Mouse (Mus musculus) MEL (cell line): ENCODE measurements around the gene Fbxo48. TPM values are rescaled to one million over a fixed set of nuclear protein-coding genes. Genes with fewer than 3 reads are reported as not detected.

Experiments used
- DNase-seq: peaks from one replicate; pipeline ENCODE4 v3.0.0; 2011; ENCODE audit warnings: low read depth, low spot score
- H3K27ac ChIP-seq: 2 replicates; pipeline ENCODE4 v1.5.1; 2012; ENCODE audit warnings: low read depth, mild to moderate bottlenecking, control low read depth, low read length, moderate library complexity; ENCODE audit not compliant: control insufficient read depth
- H3K27me3 ChIP-seq, 2 experiments: fragments of 150-350 bp in 1 of 2; sonication (generic) in 1 of 2; 2 replicates each; pipeline ENCODE4 v1.6.1; 2012; ENCODE audit warnings: low read length in 2 of 2, mild to moderate bottlenecking in 2 of 2, improper control_type of control experiment in 1 of 2, moderate library complexity in 1 of 2; ENCODE audit not compliant: insufficient read depth in 2 of 2, control insufficient read depth in 1 of 2
- H3K36me3 ChIP-seq, 2 experiments: 2 replicates each; pipeline ENCODE4 v1.6.1; 2012 to 2014; ENCODE audit warnings: low read length in 2 of 2, improper control_type of control experiment in 1 of 2, inconsistent platforms in 1 of 2, mild to moderate bottlenecking in 1 of 2; ENCODE audit not compliant: insufficient read depth in 2 of 2, control insufficient read depth in 1 of 2
- H3K4me1 ChIP-seq, 2 experiments: fragments of 150-350 bp in 1 of 2; sonication (generic) in 1 of 2; 2 replicates each; pipeline ENCODE4 v1.6.1; 2012; ENCODE audit warnings: low read length in 2 of 2, improper control_type of control experiment in 1 of 2, mild to moderate bottlenecking in 1 of 2; ENCODE audit not compliant: insufficient read depth in 2 of 2, control insufficient read depth in 1 of 2
- H3K4me3 ChIP-seq, 2 experiments: fragments of 150-350 bp in 1 of 2; sonication (generic) in 1 of 2; 2 replicates each; pipeline ENCODE4 v1.5.1; 2012; ENCODE audit warnings: low read depth in 2 of 2, low read length in 2 of 2, mild to moderate bottlenecking in 2 of 2, moderate library complexity in 2 of 2, control low read depth in 1 of 2, improper control_type of control experiment in 1 of 2; ENCODE audit not compliant: control insufficient read depth in 1 of 2, insufficient read depth in 1 of 2
- H3K79me2 ChIP-seq: 2 replicates; pipeline ENCODE4 v1.6.1; 2012; ENCODE audit warnings: mild to moderate bottlenecking, low read length, moderate library complexity; ENCODE audit not compliant: control insufficient read depth, poor library complexity, insufficient read depth
- H3K9ac ChIP-seq: 2 replicates; pipeline ENCODE4 v1.6.1; 2012; ENCODE audit warnings: low read depth, mild to moderate bottlenecking, control low read depth, low read length, moderate library complexity; ENCODE audit not compliant: control insufficient read depth, poor library complexity, severe bottlenecking
- H3K9me3 ChIP-seq: fragments of 150-350 bp; sonication (generic); replicated peaks from 2 replicates; pipeline ENCODE4 v1.6.1; 2012; ENCODE audit warnings: mild to moderate bottlenecking, low read length, improper control_type of control experiment, moderate library complexity; ENCODE audit not compliant: insufficient read depth
- BHLHE40 ChIP-seq: IDR thresholded peaks from 2 replicates; pipeline ENCODE4 v1.6.1; 2012; ENCODE audit warnings: low read depth, mild to moderate bottlenecking, inconsistent platforms, low read length, improper control_type of control experiment, borderline replicate concordance
- CTCF ChIP-seq, 3 experiments: IDR thresholded peaks in 2 of 3; conservative IDR thresholded peaks in 1 of 3; 2 replicates each; pipeline ENCODE4 v1.5.1; 2011 to 2012; ENCODE audit warnings: low read length in 3 of 3, low read depth in 2 of 3, mild to moderate bottlenecking in 2 of 3, improper control_type of control experiment in 1 of 3, inconsistent platforms in 1 of 3, mixed read lengths in 1 of 3, moderate library complexity in 1 of 3; ENCODE audit not compliant: control insufficient read depth in 1 of 3, insufficient read depth in 1 of 3, poor library complexity in 1 of 3, severe bottlenecking in 1 of 3
- ELF1 ChIP-seq: IDR thresholded peaks from 2 replicates; pipeline ENCODE4 v1.6.1; 2014; ENCODE audit warnings: low read depth, mild to moderate bottlenecking, inconsistent platforms, low read length, improper control_type of control experiment, moderate library complexity
- EP300 ChIP-seq, 2 experiments: IDR thresholded peaks; 2 replicates each; pipeline ENCODE4 v1.6.1; 2011; ENCODE audit warnings: improper control_type of control experiment in 2 of 2, low read length in 2 of 2, low read depth in 1 of 2, mild to moderate bottlenecking in 1 of 2
- ETS1 ChIP-seq: IDR thresholded peaks from 2 replicates; pipeline ENCODE4 v1.6.1; 2012; ENCODE audit warnings: low read depth, mild to moderate bottlenecking, inconsistent platforms, low read length, improper control_type of control experiment, moderate library complexity
- GATA1 ChIP-seq: IDR thresholded peaks from 2 replicates; pipeline ENCODE4 v1.6.1; 2011; ENCODE audit warnings: low read depth, low read length, improper control_type of control experiment
- HCFC1 ChIP-seq: IDR thresholded peaks from 2 replicates; pipeline ENCODE4 v1.6.1; 2012; ENCODE audit warnings: low read depth, mild to moderate bottlenecking, inconsistent platforms, low read length, improper control_type of control experiment, moderate library complexity
- JUND ChIP-seq: IDR thresholded peaks from 2 replicates; pipeline ENCODE4 v1.6.1; 2011; ENCODE audit warnings: low read depth, mild to moderate bottlenecking, improper control_type of control experiment, low read length
- KAT2A ChIP-seq: conservative IDR thresholded peaks from 2 replicates; pipeline ENCODE4 v1.6.1; 2012; ENCODE audit warnings: low read depth, low read length, improper control_type of control experiment, inconsistent platforms
- MAFK ChIP-seq: IDR thresholded peaks from 2 replicates; pipeline ENCODE4 v1.6.1; 2011; ENCODE audit warnings: low read depth, mild to moderate bottlenecking, low read length, improper control_type of control experiment, borderline replicate concordance
- MAX ChIP-seq: IDR thresholded peaks from 2 replicates; pipeline ENCODE4 v1.6.1; 2011; ENCODE audit warnings: low read length, improper control_type of control experiment
- MYB ChIP-seq: IDR thresholded peaks from 2 replicates; pipeline ENCODE4 v1.6.1; 2011; ENCODE audit warnings: mild to moderate bottlenecking, low read depth, low read length, improper control_type of control experiment
- MYC ChIP-seq: IDR thresholded peaks from 2 replicates; pipeline ENCODE4 v1.6.1; 2011; ENCODE audit warnings: low read depth, mild to moderate bottlenecking, low read length, improper control_type of control experiment, moderate library complexity
- POLR2AphosphoS2 ChIP-seq: IDR thresholded peaks from 2 replicates; pipeline ENCODE4 v1.6.1; 2011; ENCODE audit warnings: low read length, improper control_type of control experiment
- UBTF ChIP-seq: IDR thresholded peaks from 2 replicates; pipeline ENCODE4 v1.6.1; 2012; ENCODE audit warnings: low read depth, mild to moderate bottlenecking, inconsistent platforms, low read length, improper control_type of control experiment, moderate library complexity, borderline replicate concordance; ENCODE audit not compliant: insufficient read depth
- USF1 ChIP-seq: IDR thresholded peaks from 2 replicates; pipeline ENCODE4 v1.6.1; 2014; ENCODE audit warnings: low read depth, mild to moderate bottlenecking, inconsistent platforms, low read length, improper control_type of control experiment, moderate library complexity
- ZC3H11A ChIP-seq: IDR thresholded peaks from 2 replicates; pipeline ENCODE4 v1.6.1; 2012; ENCODE audit warnings: low read depth, mild to moderate bottlenecking, inconsistent platforms, low read length, improper control_type of control experiment
- polyA plus RNA-seq, 2 experiments: library from polyadenylated mRNA; stranded (reverse) in 1 of 2; unstranded in 1 of 2; fragments of >175 nt in 1 of 2; fragments of >200 nt in 1 of 2; gene quantifications; 2 replicates each; pipeline versions ENCODE4 v1.2.1 to v1.2.4; 2012; ENCODE audit warnings: low replicate concordance in 2 of 2, low read depth in 1 of 2; ENCODE audit not compliant: insufficient read length in 2 of 2, insufficient read depth in 1 of 2, missing spikeins in 1 of 2
- total RNA-seq: library from RNA; depleted of rRNA; stranded (reverse); fragments of 300-350 nt; gene quantifications from 2 replicates; pipeline ENCODE4 v1.2.3, GENCODE M21; 2012; rRNA removed

Fbxo48 gene
- total and polyA plus RNA-seq, 3 experiments = 3.4 to 5.2 TPM; not detected in 1

GRCm38 (mm10) chr11:17002739-17003373 is 51.7 kb downstream of the Fbxo48 start (continued):
- TF ChIP-seq CTCF (IDR thresholded peaks at IDR 0.05 in 2 of 3, conservative IDR thresholded peaks at IDR 0.05 in 1 of 3; ENCODE audit: control insufficient read depth in 1 of 3, insufficient read depth in 1 of 3, low read depth in 2 of 3, low read length in 3 of 3, poor library complexity in 1 of 3, severe bottlenecking in 1 of 3) (no peak), ETS1 (peak; percentile 85), GATA1 (no peak), KAT2A (no peak)

GRCm38 (mm10) chr11:17003757-17004156 is 52.6 kb downstream of the Fbxo48 start:
- H3K4me1 ChIP-seq = peaks cover 38 to 46% of the 10 kb centered on the region in 2 experiments
- peak overlapping the region; percentile 73 for H3K9ac ChIP-seq
- TF ChIP-seq MAX (peak; percentile 56; the same call in 1 of the 2 replicates), GATA1 (no peak), BHLHE40 (no peak), MYB (no peak), ZC3H11A (peak; percentile 3; the same call in 1 of the 2 replicates), POLR2AphosphoS2 (no peak), USF1 (no peak), ELF1 (no peak), EP300 (IDR thresholded peaks at IDR 0.05; ENCODE audit: low read depth in 1 of 2, low read length in 2 of 2) (no peak; a peak in 1 of 4 replicates), JUND (no peak), HCFC1 (no peak), ETS1 (peak; percentile 1; the same call in 1 of the 2 replicates), UBTF (no peak), MAFK (no peak), MYC (peak; percentile 84; the same call in 1 of the 2 replicates)
- H3K9me3 ChIP-seq = no peaks in the 10 kb centered on the region
- no peaks in the 10 kb centered on the region for H3K27me3 ChIP-seq
- peak; percentile 44 for DNase-seq
- peaks cover 5 to 58% of the 10 kb centered on the region in 2 experiments for H3K36me3 ChIP-seq
- H3K4me3 ChIP-seq = no peak overlapping the region
- peaks cover 71% of the 10 kb centered on the region for H3K79me2 ChIP-seq
- peak overlapping the region; percentile 100 for H3K27ac ChIP-seq

Other genes with a start within 250 kb of the Fbxo48 start
- gene Egfr, start 199.2 kb upstream of the Fbxo48 start, total RNA-seq = not detected in 2 replicates
- not detected for gene Egfr, start 199.2 kb upstream of the Fbxo48 start, polyA plus RNA-seq
- gene Cnrip1, start 100.2 kb downstream of the Fbxo48 start, total RNA-seq = not detected in 2 replicates
- gene Cnrip1, start 100.2 kb downstream of the Fbxo48 start, polyA plus RNA-seq = not detected
- 51.5 and 98.6 TPM in 2 replicates for gene Plek, start 101.0 kb downstream of the Fbxo48 start, total RNA-seq
- 100 to 1,000 TPM in 1 of 2 experiments, 10 to 100 TPM in 1; 76.7 to 357 TPM for gene Plek, start 101.0 kb downstream of the Fbxo48 start, polyA plus RNA-seq
- gene Ppp3r1, start 207.9 kb downstream of the Fbxo48 start, total RNA-seq = 48.8 and 55.5 TPM in 2 replicates
- 10 to 100 TPM; 63.8 to 67.9 TPM for gene Ppp3r1, start 207.9 kb downstream of the Fbxo48 start, polyA plus RNA-seq
- gene Wdr92, start 230.7 kb downstream of the Fbxo48 start, total RNA-seq = 58.9 and 63.8 TPM in 2 replicates
- 10 to 100 TPM in 1 of 2 experiments, not detected in 1; 34.5 TPM for gene Wdr92, start 230.7 kb downstream of the Fbxo48 start, polyA plus RNA-seq